ENCODE assay signal across 28 mouse cellular contexts in the genomic region with DNA sequence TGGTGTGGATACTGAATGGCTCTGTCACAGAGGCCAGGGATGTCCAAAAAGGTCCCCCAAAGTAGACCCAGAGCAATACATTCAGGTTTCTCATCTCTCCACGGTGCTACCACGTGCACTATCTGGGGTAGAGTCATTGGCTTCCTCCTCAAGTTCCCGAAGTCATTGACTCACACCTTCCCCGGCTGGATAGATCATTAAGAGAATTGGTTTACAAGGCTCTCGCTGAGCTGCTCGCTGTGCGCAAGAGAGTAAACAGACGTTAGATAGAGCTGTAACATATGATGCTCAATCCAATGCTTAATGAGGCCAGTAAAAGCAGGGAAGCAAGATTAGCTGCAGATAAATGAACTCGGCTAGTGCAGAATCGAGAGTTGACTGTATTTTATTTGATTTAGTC.
A peak's percentile ranks its signal among the peaks of the same experiment; 100 is the strongest.
DNase-seq lines count a peak whose midpoint lies in the region; ATAC-seq lines count a peak whose summit lies in the region.
"Had no signal": no experiment of that assay in that cellular context is flagged by ENCODE, and none has a peak within 500 bp of the region (broad histone marks: within the 10 kb centered on the region; RNA-seq: fewer than 3 reads in every experiment).

No protein-coding gene starts in this region.

- H3K9ac ChIP-seq in hindbrain, embryonic 14.5 days: no peak overlapping the region
- H3K9ac ChIP-seq in hindbrain, embryonic 11.5 days (ENCODE audit: low read depth, low read length): no peak overlapping the region
- no peak overlapping the region for H3K9ac ChIP-seq in neural tube, embryonic 13.5 days
- H3K9ac ChIP-seq: heart, embryonic 15.5 days; liver, embryonic 14.5 days; midbrain, embryonic 15.5 days; neural tube, embryonic 12.5 days; stomach, embryonic 15.5 days had no signal

- H3K36me3 ChIP-seq in hindbrain, embryonic 14.5 days (replicated peaks; ENCODE audit: control insufficient read depth, insufficient read depth): no peaks in the 10 kb centered on the region
- H3K36me3 ChIP-seq in hindbrain, embryonic 11.5 days (ENCODE audit: control insufficient read depth, insufficient read depth, low read length): no peaks in the 10 kb centered on the region
- no peaks in the 10 kb centered on the region for H3K36me3 ChIP-seq in neural tube, embryonic 13.5 days
- H3K36me3 ChIP-seq: heart, embryonic 15.5 days; midbrain, embryonic 15.5 days; neural tube, embryonic 12.5 days; stomach, embryonic 15.5 days had no signal

- H3K27me3 ChIP-seq in hindbrain, embryonic 14.5 days (ENCODE audit: control insufficient read depth, insufficient read depth, low read length): peaks cover 4% of the 10 kb centered on the region; the same call in 1 of the 2 replicates
- H3K27me3 ChIP-seq in hindbrain, embryonic 11.5 days (ENCODE audit: control insufficient read depth, insufficient read depth, low read length): no peaks in the 10 kb centered on the region
- peaks cover 58% of the 10 kb centered on the region for H3K27me3 ChIP-seq in neural tube, embryonic 13.5 days
- H3K27me3 ChIP-seq: stomach, embryonic 15.5 days had no signal

- H3K9me3 ChIP-seq in hindbrain, embryonic 14.5 days (ENCODE audit: control insufficient read depth, low read length): no peaks in the 10 kb centered on the region
- H3K9me3 ChIP-seq in hindbrain, embryonic 11.5 days (ENCODE audit: control insufficient read depth, low read length): no peaks in the 10 kb centered on the region
- no peaks in the 10 kb centered on the region for H3K9me3 ChIP-seq in neural tube, embryonic 13.5 days
- H3K9me3 ChIP-seq: heart, embryonic 15.5 days; midbrain, embryonic 15.5 days; neural tube, embryonic 12.5 days; stomach, embryonic 15.5 days had no signal

- ATAC-seq in hindbrain, embryonic 14.5 days (ENCODE audit: low FRiP score): peak; percentile 70
- ATAC-seq in hindbrain, embryonic 11.5 days (ENCODE audit: low FRiP score): no peak
- ATAC-seq in neural tube, embryonic 13.5 days (ENCODE audit: low read depth): peak; percentile 72
- ATAC-seq: activated CD4-positive, CD25-positive, alpha-beta regulatory T cell, adult 4 months; intestine, postnatal 0 days; midbrain, embryonic 15.5 days had no signal

- H3K27ac ChIP-seq in hindbrain, embryonic 14.5 days: no peak overlapping the region
- no peak overlapping the region for H3K27ac ChIP-seq in hindbrain, embryonic 11.5 days (ENCODE audit: low read depth, low read length)
- no peak overlapping the region for H3K27ac ChIP-seq in neural tube, embryonic 13.5 days (replicated peaks)
- H3K27ac ChIP-seq: heart, embryonic 15.5 days; liver, embryonic 14.5 days; midbrain, embryonic 15.5 days; neural tube, embryonic 12.5 days; stomach, embryonic 15.5 days had no signal

- H3K4me3 ChIP-seq in hindbrain, embryonic 14.5 days (replicated peaks; ENCODE audit: low read length): no peak overlapping the region
- no peak overlapping the region for H3K4me3 ChIP-seq in hindbrain, embryonic 11.5 days (ENCODE audit: low read depth, low read length)
- H3K4me3 ChIP-seq in neural tube, embryonic 13.5 days: no peak overlapping the region
- H3K4me3 ChIP-seq: erythroblast, embryonic 14.5 days; heart, embryonic 15.5 days; midbrain, embryonic 15.5 days; neural tube, embryonic 12.5 days; stomach, embryonic 15.5 days had no signal

- DNase-seq in adrenal gland, adult (ENCODE audit: inconsistent age in 2 of 2, low spot score in 1 of 2): peak; percentile 22 to 40
- no peak for DNase-seq in adrenal gland, postnatal 14 days
- no peak for DNase-seq in hindbrain, embryonic 14.5 days (ENCODE audit: low spot score)
- DNase-seq in hindbrain, embryonic 11.5 days (ENCODE audit: low spot score): no peak
- no peak for DNase-seq in neural tube, embryonic 10.5 days (ENCODE audit: extremely low spot score, low spot score)
- no peak for DNase-seq in right cerebral cortex, postnatal 14 days
- DNase-seq: adrenal gland, postnatal 10 days; cerebellum, adult 18-20 months; cerebellum, postnatal 10 days; gastrocnemius, postnatal 10 days; kidney, adult 9 months; kidney, postnatal 14 days; left cerebral cortex, postnatal 4 days; liver; lung, adult 2 months; lung, postnatal 10 days; retina, postnatal 1 day; right cerebral cortex, postnatal 25 days; thymus, postnatal 14 days had no signal

- H3K4me1 ChIP-seq in hindbrain, embryonic 14.5 days (replicated peaks; ENCODE audit: control insufficient read depth, insufficient read depth, low read length): no peaks in the 10 kb centered on the region
- H3K4me1 ChIP-seq in hindbrain, embryonic 11.5 days (replicated peaks; ENCODE audit: control insufficient read depth, insufficient read depth, low read length): no peaks in the 10 kb centered on the region
- H3K4me1 ChIP-seq in neural tube, embryonic 13.5 days (replicated peaks): peaks cover 21% of the 10 kb centered on the region; the same call in 1 of the 2 replicates
- H3K4me1 ChIP-seq: heart, embryonic 15.5 days; midbrain, embryonic 15.5 days; neural tube, embryonic 12.5 days; stomach, embryonic 15.5 days had no signal

- WGBS in hindbrain, embryonic 14.5 days: 60% methylated on average over 10 of the region's 10 CpGs
- WGBS in hindbrain, embryonic 11.5 days: 67% methylated on average over 10 of the region's 10 CpGs
- 6% methylated on average over 10 of the region's 10 CpGs for WGBS in neural tube, embryonic 13.5 days

- H3K4me2 ChIP-seq in hindbrain, embryonic 14.5 days (replicated peaks): no peak overlapping the region
- no peak overlapping the region for H3K4me2 ChIP-seq in hindbrain, embryonic 11.5 days (replicated peaks; ENCODE audit: low read depth, low read length)
- H3K4me2 ChIP-seq in neural tube, embryonic 13.5 days: no peak overlapping the region
- H3K4me2 ChIP-seq: heart, embryonic 15.5 days; midbrain, embryonic 15.5 days; neural tube, embryonic 12.5 days; stomach, embryonic 15.5 days had no signal

Comparison
In these comparisons a context has a peak if more than half of its experiments do, and no peak if none do; other contexts are left out.
1. DNase-seq: peak in adrenal gland, adult (2 of 2); none in adrenal gland, postnatal 14 days (single experiment), hindbrain, embryonic 14.5 days (single experiment), hindbrain, embryonic 11.5 days (single experiment), neural tube, embryonic 10.5 days (single experiment) and right cerebral cortex, postnatal 14 days (single experiment).